Mouse (Mus musculus) forebrain, embryonic 12.5 days (tissue): ENCODE data around the gene Mmp14. TPM values are rescaled to one million over a fixed set of nuclear protein-coding genes. Genes with fewer than 3 reads are reported as not detected.
A peak's percentile ranks its signal among the peaks of the same experiment; 100 is the strongest.

Source experiments
- ATAC-seq: fragments of 200-750 bp; cut with Nextera tagmentation; 2 replicates; pipeline ENCODE4 v1.8.0; 2017; ENCODE audit warnings: moderate TSS enrichment; ENCODE audit not compliant: low FRiP score
- H3K27ac ChIP-seq: fragments of 300-500 bp; sonication (generic); 2 replicates; pipeline ENCODE4 v1.5.1; 2016; ENCODE audit warnings: mild to moderate bottlenecking
- H3K27me3 ChIP-seq: fragments of 300-500 bp; sonication (generic); 2 replicates; pipeline ENCODE4 v1.6.1; 2016; ENCODE audit warnings: mild to moderate bottlenecking
- H3K36me3 ChIP-seq: fragments of 300-500 bp; sonication (generic); replicated peaks from 2 replicates; pipeline ENCODE4 v1.6.1; 2016; ENCODE audit warnings: mild to moderate bottlenecking
- H3K4me1 ChIP-seq: fragments of 300-500 bp; sonication (generic); 2 replicates; pipeline ENCODE4 v1.6.1; 2016
- H3K4me2 ChIP-seq: fragments of 300-500 bp; sonication (generic); 2 replicates; pipeline ENCODE4 v1.6.1; 2016; ENCODE audit warnings: mild to moderate bottlenecking, moderate library complexity
- H3K4me3 ChIP-seq: fragments of 300-500 bp; sonication (generic); replicated peaks from 2 replicates; pipeline ENCODE4 v1.5.1; 2016; ENCODE audit warnings: mild to moderate bottlenecking
- H3K9ac ChIP-seq: fragments of 300-500 bp; sonication (generic); 2 replicates; pipeline ENCODE4 v1.6.1; 2016; ENCODE audit warnings: mild to moderate bottlenecking
- H3K9me3 ChIP-seq: fragments of 300-500 bp; sonication (generic); 2 replicates; pipeline ENCODE4 v1.6.1; 2016
- WGBS: fragments of 180-500 bp; shearing (Covaris S2); methylation state at CpG from one replicate; pipeline ENCODE4 v1.1.7; 2016; 5-methylcytosine and 5-hydroxymethylcytosine counted together
- polyA plus RNA-seq: library from polyadenylated mRNA; unstranded; fragments of >200 nt; fragmentation: Nextera tagmentation; extraction: Ambion mirVana; gene quantifications from 2 replicates; pipeline ENCODE4 v1.2.1, GENCODE M21; 2016

Mmp14 gene
- polyA plus RNA-seq, 1 experiment from 2014 or later: 76.0 TPM

DNA sequence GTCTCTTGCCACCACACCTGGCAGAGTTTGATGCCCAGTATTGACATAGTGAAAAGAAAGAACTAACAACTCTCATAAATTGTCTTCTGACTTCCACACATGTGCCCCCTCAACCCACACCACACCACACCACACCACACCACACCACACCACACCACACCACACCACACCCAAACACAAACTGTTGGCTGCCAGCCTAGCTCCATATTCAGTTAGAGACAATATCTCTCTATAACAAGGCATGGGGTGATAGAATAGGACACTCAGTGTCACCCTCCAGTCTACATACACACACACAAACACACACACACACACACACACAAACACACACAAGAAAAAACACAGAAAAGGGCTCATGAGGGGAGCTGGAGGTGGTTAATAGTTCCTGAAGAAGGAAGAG lies 56.9 kb downstream of the Mmp14 start:
- no peak for ATAC-seq
- H3K27me3 ChIP-seq: peaks cover 3% of the 10 kb centered on the region; the same call in 1 of the 2 replicates
- H3K27ac ChIP-seq: no peak overlapping the region

DNA sequence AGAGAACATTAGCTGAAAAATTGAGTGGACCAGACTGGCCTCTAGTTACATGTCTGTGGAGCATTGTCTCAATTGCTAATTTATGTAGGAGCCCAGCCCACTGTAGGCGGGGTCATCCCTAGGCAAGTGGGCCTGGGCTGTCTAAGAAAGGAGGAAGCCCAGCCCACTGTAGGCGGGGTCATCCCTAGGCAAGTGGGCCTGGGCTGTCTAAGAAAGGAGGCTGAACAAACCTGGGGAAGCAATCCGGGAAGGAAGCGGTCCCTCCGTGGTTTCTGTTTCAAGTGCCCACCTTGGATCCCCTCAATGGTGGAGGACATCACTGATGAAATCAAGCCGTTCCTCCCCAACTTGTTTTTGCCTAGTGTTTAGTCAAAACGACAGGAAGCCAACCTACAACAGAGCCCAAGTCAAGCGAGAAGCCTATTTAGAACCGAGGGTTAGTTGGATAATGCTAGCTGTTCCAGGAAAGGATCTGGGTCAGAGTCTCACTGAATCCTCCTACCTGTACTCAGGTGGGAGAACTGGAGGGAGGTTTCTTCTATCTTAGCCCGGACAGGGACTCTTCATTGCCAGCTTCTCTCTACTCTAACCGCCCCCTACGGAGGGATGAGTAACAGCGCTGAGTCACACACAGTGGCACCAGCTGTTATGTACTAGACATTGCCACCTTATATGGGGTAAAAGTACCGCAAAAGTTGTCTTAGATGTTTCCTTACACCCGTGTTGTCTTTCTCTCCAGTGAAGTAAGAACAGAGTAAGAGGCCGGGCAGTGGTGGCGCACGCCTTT lies 61.1 kb downstream of the Mmp14 start:
- no peak for ATAC-seq
- H3K27ac ChIP-seq: no peak overlapping the region
- 66% methylated on average over 18 of the region's 18 CpGs for WGBS
- no peaks in the 10 kb centered on the region for H3K4me1 ChIP-seq
- H3K27me3 ChIP-seq: peaks cover 3% of the 10 kb centered on the region; the same call in 1 of the 2 replicates
- H3K36me3 ChIP-seq: no peaks in the 10 kb centered on the region
- H3K9ac ChIP-seq: no peak overlapping the region
- H3K4me2 ChIP-seq: no peak overlapping the region
- no peak overlapping the region for H3K4me3 ChIP-seq
- no peaks in the 10 kb centered on the region for H3K9me3 ChIP-seq

More for the DNA sequence above, 56.9 kb downstream of the Mmp14 start:
- no peak overlapping the region for H3K9ac ChIP-seq
- H3K4me2 ChIP-seq: no peak overlapping the region
- no peak overlapping the region for H3K4me3 ChIP-seq
- H3K4me1 ChIP-seq: no peaks in the 10 kb centered on the region
- H3K36me3 ChIP-seq: no peaks in the 10 kb centered on the region
- no peaks in the 10 kb centered on the region for H3K9me3 ChIP-seq

DNA sequence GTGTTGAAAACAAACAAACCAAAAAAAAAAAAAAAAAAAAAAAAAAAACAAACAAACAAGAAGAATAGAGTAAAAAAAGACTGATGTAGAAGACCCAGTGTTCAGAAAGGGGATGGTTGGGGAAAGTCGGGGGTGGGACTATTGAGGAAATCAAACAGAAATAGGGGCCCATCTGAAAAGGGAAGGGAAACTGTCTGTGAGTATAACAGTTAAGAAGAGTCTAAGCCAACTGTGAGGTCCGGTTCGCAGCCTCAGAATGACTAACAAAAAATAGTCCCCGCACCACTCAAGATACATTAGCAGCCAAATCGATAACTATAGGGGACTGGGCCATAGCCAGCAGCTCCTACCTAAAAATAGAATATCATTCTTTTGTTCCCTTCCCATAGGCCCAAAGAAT lies 61.8 kb downstream of the Mmp14 start:
- Histone ChIP-seq H3K4me2 (no peak overlapping the region), H3K36me3 (no peaks in the 10 kb centered on the region), H3K4me1 (no peaks in the 10 kb centered on the region), H3K27ac (no peak overlapping the region), H3K4me3 (no peak overlapping the region), H3K9me3 (no peaks in the 10 kb centered on the region), H3K9ac (no peak overlapping the region), H3K27me3 (peaks cover 3% of the 10 kb centered on the region; the same call in 1 of the 2 replicates)
- 84% methylated on average over 5 of the region's 5 CpGs for WGBS
- ATAC-seq: no peak

GRCm38 (mm10) chr14:54494234-54494633 lies 62.8 kb downstream of the Mmp14 start:
- Histone ChIP-seq H3K4me1 (no peaks in the 10 kb centered on the region), H3K9ac (no peak overlapping the region), H3K9me3 (no peaks in the 10 kb centered on the region), H3K27me3 (peaks cover 3% of the 10 kb centered on the region; the same call in 1 of the 2 replicates), H3K27ac (no peak overlapping the region), H3K4me2 (no peak overlapping the region), H3K36me3 (no peaks in the 10 kb centered on the region), H3K4me3 (no peak overlapping the region)
- 5% methylated on average over 3 of the region's 3 CpGs for WGBS
- peak; percentile 69; the same call in 1 of the 2 replicates for ATAC-seq

Other genes starting within 250 kb of the Mmp14 start
- 234 and 241 TPM in 2 replicates for gene Dad1, start 177.5 kb upstream of the Mmp14 start, polyA plus RNA-seq
- gene Abhd4, start 177.4 kb upstream of the Mmp14 start, polyA plus RNA-seq: 46.3 and 48.5 TPM in 2 replicates
- gene Olfr49, start 146.7 kb upstream of the Mmp14 start, polyA plus RNA-seq: not detected in 2 replicates
- gene Oxa1l, start 70.8 kb upstream of the Mmp14 start, polyA plus RNA-seq: 42.6 and 52.9 TPM in 2 replicates
- 4.2 and 5.4 TPM in 2 replicates for gene Slc7a7, start 13.8 kb upstream of the Mmp14 start, polyA plus RNA-seq
- 274 and 307 TPM in 2 replicates for gene Mrpl52, start 4.7 kb upstream of the Mmp14 start, polyA plus RNA-seq
- gene Lrp10, start 32.5 kb downstream of the Mmp14 start, polyA plus RNA-seq: 26.2 and 29.8 TPM in 2 replicates
- gene Rem2, start 44.5 kb downstream of the Mmp14 start, polyA plus RNA-seq: 26.1 and 29.9 TPM in 2 replicates
- 122 and 125 TPM in 2 replicates for gene Prmt5, start 85.9 kb downstream of the Mmp14 start, polyA plus RNA-seq
- gene Haus4, start 123.0 kb downstream of the Mmp14 start, polyA plus RNA-seq: 43.5 and 47.5 TPM in 2 replicates
- gene Ajuba, start 145.9 kb downstream of the Mmp14 start, polyA plus RNA-seq: 37.5 and 47.3 TPM in 2 replicates
- 9.0 and 9.2 TPM in 2 replicates for gene 4931414P19Rik, start 174.4 kb downstream of the Mmp14 start, polyA plus RNA-seq
- 395 and 399 TPM in 2 replicates for gene Psmb5, start 186.4 kb downstream of the Mmp14 start, polyA plus RNA-seq
- 0.04 TPM in 1 of 2 replicates, not detected in the other for gene Psmb11, start 189.8 kb downstream of the Mmp14 start, polyA plus RNA-seq
- gene Gm17606, start 209.3 kb downstream of the Mmp14 start, polyA plus RNA-seq: not detected in 2 replicates
- 9.8 and 10.7 TPM in 2 replicates for gene Cdh24, start 209.8 kb downstream of the Mmp14 start, polyA plus RNA-seq